Mouse (Mus musculus) 416B (cell line): ENCODE results near the gene Kank4.
"Not testable (repeated sequence)": the region's sequence is repeated elsewhere in the genome, so short reads cannot be mapped to it uniquely, and the experiment has no call there.

ENCODE experiments used
- DNase-seq: peaks from one replicate; pipeline ENCODE4 v3.0.0; 2011; ENCODE audit warnings: low read depth

Kank4 gene

DNA sequence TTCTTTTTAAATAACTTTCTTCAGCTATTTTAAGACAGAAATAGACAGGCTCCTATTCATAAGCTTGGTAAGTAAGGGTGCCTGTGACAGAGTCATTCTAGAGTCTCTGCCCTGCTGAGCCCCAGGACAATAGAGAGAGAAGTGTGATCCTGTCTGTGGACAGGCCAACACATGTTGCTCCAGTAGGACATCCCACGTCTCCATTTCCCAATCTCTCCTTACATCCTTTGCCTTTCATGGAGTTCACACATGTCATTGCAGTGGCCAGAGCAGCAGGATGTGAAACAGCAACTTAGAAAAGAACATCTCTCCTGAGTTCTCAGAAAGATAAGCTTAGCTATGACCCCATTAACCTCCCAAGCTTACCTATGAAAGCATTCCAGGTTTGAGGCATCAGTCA lies 14.4 kb upstream of the Kank4 start:
- no peak for DNase-seq

- DNase-seq, result no peak
Measured at GRCm38 (mm10) chr4:98826701-98827100, 9.4 kb upstream of the Kank4 start.

DNA sequence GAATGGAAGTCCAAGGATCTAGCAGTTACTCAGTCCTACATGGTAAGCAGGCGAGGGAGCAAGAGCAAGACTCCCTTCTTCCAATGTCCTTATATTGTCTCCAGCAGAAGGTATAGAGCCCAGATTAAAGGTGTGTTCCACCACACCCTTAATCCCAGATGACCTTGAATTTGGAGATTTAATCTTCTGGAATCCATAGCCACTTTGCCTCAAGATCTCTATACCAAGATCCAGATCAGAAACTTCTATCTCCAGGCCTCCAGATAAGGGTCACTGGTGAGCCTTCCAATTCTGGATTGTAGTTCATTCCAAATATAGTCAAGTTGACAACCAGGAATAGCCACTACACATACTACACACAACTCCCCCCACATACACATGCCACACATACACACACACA lies 6.4 kb upstream of the Kank4 start, which contains the start of gene I0C0044D17Rik:
Gene I0C0044D17Rik, minus strand, starts transcription at position 101 of the 400 bp plus-strand sequence.
- DNase-seq, result not testable (repeated sequence)

- no peak for DNase-seq
Measured at GRCm38 (mm10) chr4:98823047-98823446, 5.7 kb upstream of the Kank4 start.

GRCm38 (mm10) chr4:98822478-98822877 lies 5.1 kb upstream of the Kank4 start:
- no peak for DNase-seq

GRCm38 (mm10) chr4:98819216-98819755 lies 1.9 kb upstream of the Kank4 start:
- DNase-seq, result peak; percentile 2

- no peak for DNase-seq
Measured at GRCm38 (mm10) chr4:98816807-98817183, 542 bp downstream of the Kank4 start.

GRCm38 (mm10) chr4:98806306-98806705 lies 11.0 kb downstream of the Kank4 start:
- no peak for DNase-seq

GRCm38 (mm10) chr4:98805291-98806048 lies 11.9 kb downstream of the Kank4 start:
- no peak for DNase-seq

DNA sequence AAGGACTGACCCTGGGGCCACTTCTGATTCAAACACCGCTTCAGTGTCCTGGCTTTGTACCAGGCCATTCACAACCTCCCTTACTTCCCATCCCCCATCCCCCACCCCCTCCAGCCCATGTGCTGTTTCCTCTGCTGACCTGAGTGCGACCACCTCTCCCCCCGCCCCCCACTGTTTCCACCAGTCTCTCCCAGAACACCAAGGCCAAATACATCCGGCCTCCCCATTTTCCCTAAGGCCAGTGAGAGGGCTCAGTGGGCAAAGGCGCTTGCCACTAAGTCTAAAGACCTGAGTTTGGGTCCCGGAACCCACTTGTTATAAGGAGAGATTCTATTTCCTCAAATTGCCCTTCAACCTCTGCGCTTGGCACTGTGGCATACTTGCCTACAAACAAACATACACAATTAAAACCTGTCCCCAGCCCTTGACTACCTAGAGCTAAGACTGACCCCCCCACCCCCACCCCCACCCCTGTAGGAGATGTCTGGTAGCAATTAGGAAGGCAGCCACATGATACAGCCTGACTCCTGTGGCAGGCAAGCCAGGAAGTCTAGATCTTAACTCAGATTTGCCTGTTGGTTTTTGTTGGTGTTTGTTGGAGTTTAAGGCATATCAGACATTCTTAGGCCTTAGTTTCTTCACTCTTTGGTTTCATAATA lies 12.7 kb downstream of the Kank4 start:
- DNase-seq, result no peak

DNA sequence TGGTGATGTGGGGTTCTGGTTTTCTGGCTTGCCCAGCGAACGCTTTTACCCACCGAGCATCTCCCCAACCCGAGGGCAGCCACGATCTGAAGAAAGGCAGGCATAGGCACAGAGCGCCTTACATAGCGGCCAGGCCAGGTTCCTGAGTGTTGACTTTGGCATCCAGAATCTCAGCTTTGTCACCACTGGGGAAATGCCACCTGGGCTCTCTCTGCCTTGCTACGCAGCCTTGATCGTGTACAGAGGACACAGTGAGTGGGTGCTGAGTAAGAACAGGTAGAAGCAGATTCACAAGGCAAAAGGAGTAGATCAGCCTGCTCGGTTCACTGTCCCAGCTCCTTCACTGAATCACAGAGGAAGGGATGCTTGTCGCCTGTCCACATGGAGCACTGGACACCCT lies 15.6 kb downstream of the Kank4 start:
- no peak for DNase-seq

GRCm38 (mm10) chr4:98800824-98801223 lies 16.5 kb downstream of the Kank4 start:
- DNase-seq, result no peak

GRCm38 (mm10) chr4:98796591-98797341 lies 20.6 kb downstream of the Kank4 start:
- no peak for DNase-seq

- DNase-seq, result no peak
Measured at GRCm38 (mm10) chr4:98795241-98795640, 22.1 kb downstream of the Kank4 start.

DNA sequence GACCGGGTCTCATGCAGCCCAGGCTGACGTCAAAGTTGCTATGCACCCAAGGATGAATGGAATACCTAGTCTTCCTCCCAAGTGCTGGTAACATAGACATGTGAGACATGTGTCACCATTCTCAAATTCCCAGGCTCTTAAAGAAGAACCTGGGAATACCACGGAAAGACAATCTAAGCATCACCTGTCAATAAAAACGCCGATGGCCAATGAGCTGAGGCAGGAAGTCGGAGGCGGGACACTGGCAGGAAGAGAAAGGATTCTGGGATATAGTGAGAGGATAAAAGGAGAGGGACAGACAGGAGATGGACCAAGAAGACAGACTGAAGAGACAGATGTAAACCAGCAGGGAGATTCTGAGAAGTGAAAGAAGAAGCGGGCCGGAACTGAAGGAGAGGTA lies 23.9 kb downstream of the Kank4 start:
- DNase-seq, result no peak

GRCm38 (mm10) chr4:98790721-98791120 lies 26.6 kb downstream of the Kank4 start:
- DNase-seq, result no peak

GRCm38 (mm10) chr4:98789861-98790311 lies 27.5 kb downstream of the Kank4 start:
- DNase-seq, result no peak

DNA sequence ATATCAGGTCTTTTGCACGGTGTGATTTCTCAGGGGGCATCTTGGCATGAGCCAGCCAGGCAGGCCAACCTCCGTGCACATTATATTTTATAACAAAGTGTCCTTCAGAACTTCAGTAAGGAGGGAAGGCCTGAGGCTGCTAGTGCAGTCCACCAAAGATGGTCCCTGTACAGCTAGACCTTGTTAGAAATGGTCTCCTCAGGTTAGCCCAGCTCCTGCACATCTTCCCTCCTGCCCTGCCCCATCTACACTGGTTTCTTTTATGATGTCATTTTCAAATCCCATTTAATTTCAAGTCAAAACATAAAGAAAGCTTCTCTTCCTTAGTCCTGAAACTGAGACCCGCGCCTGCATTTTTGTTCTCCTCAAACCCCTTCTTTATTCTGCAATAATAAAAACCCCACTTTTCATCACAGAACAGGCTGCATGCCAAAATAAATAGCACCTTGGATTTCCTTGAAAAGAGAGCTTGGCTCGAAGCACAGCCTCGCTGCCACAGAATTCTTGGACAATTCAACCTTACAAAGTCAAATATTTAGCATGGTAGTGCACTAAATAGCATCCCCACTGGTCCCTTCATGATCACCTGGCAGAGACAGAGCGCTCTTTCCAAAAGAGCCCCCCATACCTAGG lies 28.1 kb downstream of the Kank4 start:
- no peak for DNase-seq

DNA sequence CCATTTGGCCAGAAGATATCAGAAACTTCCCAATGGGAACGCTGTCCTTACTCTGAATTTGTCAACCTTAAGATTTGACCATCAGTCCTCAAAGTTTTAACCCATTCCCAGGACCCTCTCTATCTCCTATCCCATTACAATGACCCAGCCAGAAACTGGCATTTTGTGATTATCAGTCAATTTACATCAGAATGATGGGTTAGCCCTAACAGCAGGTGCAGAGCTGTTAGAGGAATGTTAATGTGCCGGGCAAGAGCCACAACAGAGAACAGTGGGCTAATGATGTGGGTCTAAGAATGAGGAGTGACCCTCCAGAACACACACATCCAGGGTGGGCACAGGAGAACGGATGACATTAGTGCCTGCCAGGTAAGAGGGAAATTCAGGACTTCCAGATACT lies 31.1 kb downstream of the Kank4 start:
- no peak for DNase-seq

DNA sequence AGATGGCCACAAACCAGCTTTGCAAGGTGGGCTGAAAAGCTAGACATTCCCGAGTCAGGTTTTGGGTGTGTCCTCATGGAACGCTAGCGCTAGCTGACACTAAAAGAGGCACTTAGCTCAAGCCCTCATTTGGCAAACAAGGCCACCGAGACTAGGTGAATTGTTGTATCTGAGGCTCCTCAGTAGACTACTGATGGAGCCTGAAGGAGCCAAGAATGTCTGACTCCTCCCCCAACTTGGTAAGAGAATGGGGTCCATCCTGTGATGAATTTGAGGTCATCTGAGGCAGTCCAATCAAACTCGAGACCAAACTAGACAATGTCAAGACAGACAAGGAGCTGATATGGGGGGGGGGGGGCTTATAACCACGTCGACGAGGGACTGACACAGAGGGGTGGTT lies 31.5 kb downstream of the Kank4 start:
- no peak for DNase-seq

GRCm38 (mm10) chr4:98778219-98778618 lies 39.1 kb downstream of the Kank4 start:
- no peak for DNase-seq

DNA sequence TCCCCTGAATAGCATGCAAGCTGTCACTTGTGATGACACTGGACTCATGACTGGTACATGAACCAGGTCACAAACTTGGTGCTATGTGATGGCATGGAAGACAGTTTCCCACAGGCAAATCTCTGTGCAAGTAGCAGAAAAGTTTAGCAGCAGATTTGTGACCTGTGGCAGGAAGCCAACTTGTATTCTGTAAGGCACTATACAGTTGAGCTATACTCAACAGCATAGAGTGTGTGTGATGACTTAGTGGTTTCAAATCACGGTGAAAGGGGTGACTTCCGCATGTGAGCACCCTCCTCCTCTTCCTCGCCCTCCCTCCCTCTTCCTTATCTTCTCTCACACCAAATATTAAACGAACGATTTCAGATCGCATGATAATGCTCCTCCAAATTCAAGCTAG lies 39.9 kb downstream of the Kank4 start:
- DNase-seq, result no peak
